Mouse (Mus musculus) neural tube, embryonic 10.5 days (tissue): ENCODE data around the gene Rab30.
"Not testable (repeated sequence)": the region's sequence is repeated elsewhere in the genome, so short reads cannot be mapped to it uniquely, and the experiment has no call there.

ENCODE experiments used
- DNase-seq: peaks from one replicate; pipeline ENCODE4 v3.0.0-alpha.2; 2017; ENCODE audit warnings: low spot score; ENCODE audit errors: extremely low spot score

The Rab30 gene

GRCm38 (mm10) chr7:92743325-92743724 is 1.9 kb downstream of the Rab30 start:
- DNase-seq = no peak

- DNase-seq = no peak
Measured at GRCm38 (mm10) chr7:92750395-92750794, 9.0 kb downstream of the Rab30 start.

- no peak for DNase-seq
Measured at GRCm38 (mm10) chr7:92758067-92758466, 16.7 kb downstream of the Rab30 start.

GRCm38 (mm10) chr7:92760651-92761050 is 19.2 kb downstream of the Rab30 start:
- DNase-seq = no peak

- no peak for DNase-seq
Measured at GRCm38 (mm10) chr7:92761161-92761560, 19.8 kb downstream of the Rab30 start.

- no peak for DNase-seq
Measured at GRCm38 (mm10) chr7:92765426-92765825, 24.0 kb downstream of the Rab30 start.

GRCm38 (mm10) chr7:92766096-92767090 is 25.0 kb downstream of the Rab30 start:
- no peak for DNase-seq

- not testable (repeated sequence) for DNase-seq
Measured at GRCm38 (mm10) chr7:92768116-92768515, 26.7 kb downstream of the Rab30 start.

GRCm38 (mm10) chr7:92768859-92769258 is 27.5 kb downstream of the Rab30 start:
- DNase-seq = no peak

GRCm38 (mm10) chr7:92773006-92773405 is 31.6 kb downstream of the Rab30 start:
- DNase-seq = no peak

GRCm38 (mm10) chr7:92773596-92773995 is 32.2 kb downstream of the Rab30 start:
- DNase-seq = no peak

- DNase-seq = no peak
Measured at GRCm38 (mm10) chr7:92774741-92775140, 33.3 kb downstream of the Rab30 start.

- no peak for DNase-seq
Measured at GRCm38 (mm10) chr7:92775703-92776102, 34.3 kb downstream of the Rab30 start.

GRCm38 (mm10) chr7:92776647-92777046 is 35.2 kb downstream of the Rab30 start:
- DNase-seq = no peak

- DNase-seq = peak; percentile 42
Measured at GRCm38 (mm10) chr7:92777108-92777973, 35.9 kb downstream of the Rab30 start.

- DNase-seq = no peak
Measured at GRCm38 (mm10) chr7:92779058-92779457, 37.7 kb downstream of the Rab30 start.

- DNase-seq = no peak
Measured at GRCm38 (mm10) chr7:92781361-92781760, 40.0 kb downstream of the Rab30 start.

- no peak for DNase-seq
Measured at GRCm38 (mm10) chr7:92781948-92782347, 40.5 kb downstream of the Rab30 start.

GRCm38 (mm10) chr7:92782511-92782910 is 41.1 kb downstream of the Rab30 start:
- DNase-seq = no peak

GRCm38 (mm10) chr7:92783166-92783806 is 41.9 kb downstream of the Rab30 start:
- no peak for DNase-seq

GRCm38 (mm10) chr7:92783914-92784313 is 42.5 kb downstream of the Rab30 start:
- no peak for DNase-seq
